Mouse (Mus musculus): ENCODE results near the gene Camk1d.
"Not testable (repeated sequence)": the region's sequence is repeated elsewhere in the genome, so short reads cannot be mapped to it uniquely, and the experiment has no call there.

Camk1d gene

GRCm38 (mm10) chr2:5267980-5268379 is 446.3 kb downstream of the Camk1d start:
- DNase-seq (ENCODE audit: low read depth in 2 of 2, low spot score in 2 of 2): no peak

GRCm38 (mm10) chr2:5262279-5262678 is 452.0 kb downstream of the Camk1d start:
- DNase-seq (ENCODE audit: low read depth in 2 of 2, low spot score in 2 of 2): no peak

- DNase-seq (ENCODE audit: low read depth in 2 of 2, low spot score in 2 of 2): no peak
These were observed 456.1 kb downstream of the Camk1d start for GRCm38 (mm10) chr2:5258250-5258649.

GRCm38 (mm10) chr2:5249969-5250368 is 464.3 kb downstream of the Camk1d start:
- no peak for DNase-seq (ENCODE audit: low read depth in 2 of 2, low spot score in 2 of 2)

GRCm38 (mm10) chr2:5249199-5249598 is 465.1 kb downstream of the Camk1d start:
- DNase-seq (ENCODE audit: low read depth in 2 of 2, low spot score in 2 of 2): not testable (repeated sequence)
